Mouse (Mus musculus): ENCODE measurements at regions not wholly inside any gene's neighbourhood (a gene's known extent, or its start where the extent isn't known, plus 50 kb on each side); places are given as distances from the start of the nearest gene placed in this dataset.

- WGBS = 14% methylated on average over 9 of the region's 9 CpGs
- peak overlapping the region; percentile 74 for H3K4me2 ChIP-seq (ENCODE audit: low read depth, low read length)
- no peaks in the 10 kb centered on the region for H3K36me3 ChIP-seq (ENCODE audit: insufficient read depth, low read length)
- no peak for DNase-seq (ENCODE audit: low spot score)
- no peak for TF ChIP-seq CTCF (IDR thresholded peaks at IDR 0.05; ENCODE audit: low read depth)
- H3K27me3 ChIP-seq (ENCODE audit: insufficient read depth, low read length) = no peaks in the 10 kb centered on the region
- H3K4me1 ChIP-seq (ENCODE audit: insufficient read depth, low read length) = peaks cover 28% of the 10 kb centered on the region; the same call in 1 of the 2 replicates
- no peaks in the 10 kb centered on the region for H3K9me3 ChIP-seq (ENCODE audit: low read length)
- peak overlapping the region; percentile 96 for H3K9ac ChIP-seq (replicated peaks; ENCODE audit: low read length)
- peak overlapping the region; percentile 100 for H3K27ac ChIP-seq
- no peak for ATAC-seq
- H3K4me3 ChIP-seq (ENCODE audit: low read length) = peak overlapping the region; percentile 94
Measured at GRCm38 (mm10) chr15:85673506-85673905, 61.3 kb upstream of the Ppara start.

DNA sequence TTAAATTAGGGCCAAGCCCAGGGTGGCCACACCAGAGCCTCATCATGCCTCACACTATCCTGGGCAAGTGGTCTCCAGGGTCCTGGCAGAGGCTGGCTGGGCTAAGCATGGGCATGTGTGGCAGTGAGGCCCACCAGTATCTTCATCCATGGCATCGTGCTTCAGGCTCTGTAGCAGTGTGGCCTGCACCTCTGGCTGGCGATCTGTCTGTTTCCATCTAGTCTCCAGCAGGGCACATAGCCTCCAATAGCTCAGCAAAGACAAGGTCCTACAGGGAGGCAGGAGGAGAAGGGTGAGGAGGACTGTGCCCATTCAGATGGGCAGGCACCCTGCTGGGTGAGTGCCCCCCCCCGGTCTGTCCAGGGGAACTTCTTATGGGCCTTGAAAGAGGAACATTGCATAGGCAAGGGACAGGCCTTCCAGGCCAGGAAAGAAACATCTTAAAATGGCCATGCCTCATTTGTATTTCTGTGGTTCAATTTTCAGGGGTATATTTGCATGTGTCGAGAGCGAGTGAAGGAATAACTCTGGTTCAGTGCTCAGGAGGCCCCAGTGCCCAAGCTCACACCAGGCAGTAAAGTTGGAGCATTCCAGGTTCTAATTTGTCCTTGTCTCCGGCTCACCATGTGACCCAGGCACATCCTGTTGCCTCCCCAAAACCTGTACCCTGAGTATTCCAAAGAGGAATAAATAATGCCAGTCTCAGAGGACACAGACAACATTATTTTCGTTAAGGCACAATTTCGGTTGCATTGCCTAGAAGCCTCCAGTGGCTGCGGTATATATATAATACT lies 60.4 kb upstream of the Ppara start:
- H3K4me3 ChIP-seq (ENCODE audit: low read length) = peak overlapping the region; percentile 94
- H3K27me3 ChIP-seq (ENCODE audit: insufficient read depth, low read length) = no peaks in the 10 kb centered on the region
- no peaks in the 10 kb centered on the region for H3K9me3 ChIP-seq (ENCODE audit: low read length)
- peak overlapping the region; percentile 96 for H3K9ac ChIP-seq (replicated peaks; ENCODE audit: low read length)
- H3K4me1 ChIP-seq (ENCODE audit: insufficient read depth, low read length) = peaks cover 26% of the 10 kb centered on the region; the same call in 1 of the 2 replicates
- peak overlapping the region; percentile 100 for H3K27ac ChIP-seq
- WGBS = 36% methylated on average over 9 of the region's 9 CpGs
- TF ChIP-seq CTCF (IDR thresholded peaks at IDR 0.05; ENCODE audit: low read depth) = no peak
- H3K36me3 ChIP-seq (ENCODE audit: insufficient read depth, low read length) = no peaks in the 10 kb centered on the region
- ATAC-seq (no peak), DNase-seq (ENCODE audit: low spot score) (no peak)
- peak overlapping the region; percentile 74 for H3K4me2 ChIP-seq (ENCODE audit: low read depth, low read length)

DNA sequence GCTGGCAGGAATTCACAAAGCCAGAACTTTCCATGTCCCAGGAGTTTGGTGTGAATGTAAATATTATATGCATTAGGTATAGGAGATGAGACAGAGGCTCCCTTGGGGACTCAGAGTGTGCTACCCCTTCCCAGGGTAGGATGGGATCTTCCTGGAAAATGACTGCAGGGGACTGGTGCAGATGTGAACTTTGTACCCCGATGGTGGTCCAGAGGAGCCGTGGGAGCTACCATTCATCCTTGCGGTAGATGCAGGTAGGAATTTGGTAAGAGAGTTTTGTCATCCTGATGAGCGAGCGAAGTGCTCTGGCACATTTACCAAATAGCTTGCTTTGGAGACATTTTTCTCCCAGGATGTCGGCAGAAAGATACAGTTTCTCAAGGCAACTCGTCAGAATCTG lies 59.7 kb upstream of the Ppara start:
- peak overlapping the region; percentile 94 for H3K4me3 ChIP-seq (ENCODE audit: low read length)
- H3K27me3 ChIP-seq (ENCODE audit: insufficient read depth, low read length) = no peaks in the 10 kb centered on the region
- no peaks in the 10 kb centered on the region for H3K9me3 ChIP-seq (ENCODE audit: low read length)
- H3K4me1 ChIP-seq (ENCODE audit: insufficient read depth, low read length) = peaks cover 21% of the 10 kb centered on the region; the same call in 1 of the 2 replicates
- peak overlapping the region; percentile 74 for H3K4me2 ChIP-seq (ENCODE audit: low read depth, low read length)
- no peak for TF ChIP-seq CTCF (IDR thresholded peaks at IDR 0.05; ENCODE audit: low read depth)
- no peak for ATAC-seq
- peak overlapping the region; percentile 49 for H3K9ac ChIP-seq (replicated peaks; ENCODE audit: low read length)
- DNase-seq (ENCODE audit: low spot score) = no peak
- no peaks in the 10 kb centered on the region for H3K36me3 ChIP-seq (ENCODE audit: insufficient read depth, low read length)
- H3K27ac ChIP-seq = peak overlapping the region; percentile 91; the same call in 1 of the 2 replicates
- WGBS = 54% methylated on average over 7 of the region's 7 CpGs

DNA sequence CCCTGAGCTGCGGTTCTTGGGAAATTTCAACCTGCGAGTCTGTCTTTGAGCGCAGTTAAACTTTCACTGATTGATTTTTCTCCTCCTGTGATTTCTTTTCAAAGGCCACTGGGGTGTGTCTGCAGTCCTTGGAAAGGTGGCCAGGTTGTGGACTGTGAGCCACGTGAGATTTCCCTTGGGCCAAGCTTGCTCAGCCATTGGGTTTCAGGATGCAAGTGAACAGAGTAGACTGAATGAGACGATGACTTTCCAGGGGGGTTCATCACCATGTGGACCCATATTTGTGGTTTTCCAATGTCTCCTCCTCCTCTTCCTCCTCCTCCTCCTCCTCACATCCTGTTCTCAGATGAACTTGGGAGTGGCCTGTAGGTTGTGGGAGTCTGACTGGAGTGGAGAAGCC lies 59.0 kb upstream of the Ppara start:
- H3K4me3 ChIP-seq (ENCODE audit: low read length) = peak overlapping the region; percentile 94
- DNase-seq (ENCODE audit: low spot score) = no peak
- H3K9me3 ChIP-seq (ENCODE audit: low read length) = no peaks in the 10 kb centered on the region
- ATAC-seq = no peak
- no peaks in the 10 kb centered on the region for H3K27me3 ChIP-seq (ENCODE audit: insufficient read depth, low read length)
- WGBS = 49% methylated on average over 5 of the region's 5 CpGs
- peak overlapping the region; percentile 91; the same call in 1 of the 2 replicates for H3K27ac ChIP-seq
- no peaks in the 10 kb centered on the region for H3K36me3 ChIP-seq (ENCODE audit: insufficient read depth, low read length)
- peaks cover 24% of the 10 kb centered on the region for H3K4me1 ChIP-seq (ENCODE audit: insufficient read depth, low read length)
- no peak for TF ChIP-seq CTCF (IDR thresholded peaks at IDR 0.05; ENCODE audit: low read depth)
- H3K9ac ChIP-seq (replicated peaks; ENCODE audit: low read length) = peak overlapping the region; percentile 49
- peak overlapping the region; percentile 74 for H3K4me2 ChIP-seq (ENCODE audit: low read depth, low read length)

GRCm38 (mm10) chr15:85676156-85676555 lies 58.6 kb upstream of the Ppara start:
- H3K36me3 ChIP-seq (ENCODE audit: insufficient read depth, low read length) = no peaks in the 10 kb centered on the region
- DNase-seq (ENCODE audit: low spot score) = no peak
- no peak for TF ChIP-seq CTCF (IDR thresholded peaks at IDR 0.05; ENCODE audit: low read depth)
- peak overlapping the region; percentile 49 for H3K9ac ChIP-seq (replicated peaks; ENCODE audit: low read length)
- H3K4me1 ChIP-seq (ENCODE audit: insufficient read depth, low read length) = peaks cover 24% of the 10 kb centered on the region
- H3K9me3 ChIP-seq (ENCODE audit: low read length) = no peaks in the 10 kb centered on the region
- peak overlapping the region; percentile 74 for H3K4me2 ChIP-seq (ENCODE audit: low read depth, low read length)
- no peak for ATAC-seq
- peak overlapping the region; percentile 91 for H3K27ac ChIP-seq
- H3K4me3 ChIP-seq (ENCODE audit: low read length) = peak overlapping the region; percentile 94
- no peaks in the 10 kb centered on the region for H3K27me3 ChIP-seq (ENCODE audit: insufficient read depth, low read length)
- WGBS = 47% methylated on average over 3 of the region's 3 CpGs

DNA sequence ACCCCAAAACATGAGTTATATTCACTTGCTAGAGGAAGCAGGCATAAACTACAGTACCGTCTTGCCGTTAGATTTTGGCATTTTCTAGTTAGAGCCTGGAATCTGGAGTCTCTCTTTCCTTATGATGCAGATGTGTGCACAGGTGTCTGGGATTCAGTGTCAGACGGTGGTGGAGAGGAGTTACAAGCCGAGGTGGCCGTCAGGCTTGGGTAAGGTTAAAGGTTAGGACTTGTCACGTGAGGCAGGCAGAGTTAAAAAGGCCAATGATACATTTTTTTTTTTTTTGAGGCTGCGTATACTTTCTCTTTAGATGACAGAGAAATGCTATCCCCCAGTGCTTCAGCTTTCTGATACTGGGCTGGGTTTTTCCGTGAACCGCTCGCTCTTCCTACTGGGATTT lies 57.9 kb upstream of the Ppara start:
- H3K27me3 ChIP-seq (ENCODE audit: insufficient read depth, low read length) = no peaks in the 10 kb centered on the region
- H3K4me1 ChIP-seq (ENCODE audit: insufficient read depth, low read length) = peaks cover 24% of the 10 kb centered on the region
- 48% methylated on average over 10 of the region's 10 CpGs for WGBS
- DNase-seq (ENCODE audit: low spot score) (no peak), ATAC-seq (no peak)
- TF ChIP-seq CTCF (IDR thresholded peaks at IDR 0.05; ENCODE audit: low read depth) = no peak
- H3K9ac ChIP-seq (replicated peaks; ENCODE audit: low read length) = peak overlapping the region; percentile 49; the same call in 1 of the 2 replicates
- H3K4me2 ChIP-seq (ENCODE audit: low read depth, low read length) = peak overlapping the region; percentile 74
- peak overlapping the region; percentile 91 for H3K27ac ChIP-seq
- H3K4me3 ChIP-seq (ENCODE audit: low read length) = peak overlapping the region; percentile 94
- H3K9me3 ChIP-seq (ENCODE audit: low read length) = no peaks in the 10 kb centered on the region
- H3K36me3 ChIP-seq (ENCODE audit: insufficient read depth, low read length) = no peaks in the 10 kb centered on the region

DNA sequence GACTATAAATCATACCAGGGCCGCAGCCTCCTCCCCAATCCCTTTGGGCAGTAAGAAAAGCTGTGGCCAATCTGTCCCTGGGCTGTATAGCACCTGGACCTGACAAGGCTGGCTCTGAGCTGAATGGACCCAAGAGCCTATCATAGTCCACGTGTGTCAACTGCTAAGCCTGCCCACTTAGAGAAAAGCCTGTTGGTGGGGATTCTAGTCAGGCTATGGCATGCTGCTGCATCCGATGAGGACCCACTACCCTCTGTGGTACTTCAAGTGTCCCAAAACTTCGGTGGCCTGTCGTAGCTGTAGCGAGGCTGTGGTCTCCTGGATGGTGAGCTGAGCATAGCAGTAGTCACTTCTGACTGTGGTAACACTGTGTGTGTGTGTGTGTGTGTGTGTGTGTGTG lies 57.4 kb upstream of the Ppara start:
- WGBS = 40% methylated on average over 6 of the region's 6 CpGs
- no peak for TF ChIP-seq CTCF (IDR thresholded peaks at IDR 0.05; ENCODE audit: low read depth)
- Histone ChIP-seq H3K4me2 (ENCODE audit: low read depth, low read length) (peak overlapping the region; percentile 74), H3K36me3 (ENCODE audit: insufficient read depth, low read length) (no peaks in the 10 kb centered on the region), H3K9me3 (ENCODE audit: low read length) (no peaks in the 10 kb centered on the region), H3K27me3 (ENCODE audit: insufficient read depth, low read length) (no peaks in the 10 kb centered on the region), H3K9ac (replicated peaks; ENCODE audit: low read length) (peak overlapping the region; percentile 49; the same call in 1 of the 2 replicates), H3K4me3 (ENCODE audit: low read length) (peak overlapping the region; percentile 94), H3K4me1 (ENCODE audit: insufficient read depth, low read length) (peaks cover 24% of the 10 kb centered on the region), H3K27ac (peak overlapping the region; percentile 91)
- DNase-seq (ENCODE audit: low spot score) (no peak), ATAC-seq (peak; percentile 27; the same call in 1 of the 2 replicates)

Data from hindbrain, postnatal 0 days (tissue).